Mouse (Mus musculus): ENCODE measurements at regions not wholly inside any gene's neighbourhood (a gene's known extent, or its start where the extent isn't known, plus 50 kb on each side); places are given as distances from the start of the nearest gene placed in this dataset.
"Not testable (repeated sequence)": the region's sequence is repeated elsewhere in the genome, so short reads cannot be mapped to it uniquely, and the experiment has no call there.

- WGBS, result 84% methylated on average over 4 of the region's 4 CpGs
- Histone ChIP-seq H3K9me3 (ENCODE audit: control insufficient read depth, low read length) (no peaks in the 10 kb centered on the region), H3K4me3 (ENCODE audit: low read depth, low read length) (no peak overlapping the region), H3K4me2 (ENCODE audit: low read depth, severe bottlenecking) (no peak overlapping the region), H3K27ac (replicated peaks; ENCODE audit: low read depth, low read length) (no peak overlapping the region), H3K36me3 (ENCODE audit: control insufficient read depth, insufficient read depth, low read length) (no peaks in the 10 kb centered on the region), H3K9ac (ENCODE audit: low read length) (no peak overlapping the region), H3K27me3 (ENCODE audit: control insufficient read depth, insufficient read depth, low read length) (no peaks in the 10 kb centered on the region), H3K4me1 (ENCODE audit: control insufficient read depth, insufficient read depth, low read length) (no peaks in the 10 kb centered on the region)
- ATAC-seq (ENCODE audit: insufficient number of reproducible peaks, low FRiP score, low TSS enrichment, low read depth) (no peak), DNase-seq (ENCODE audit: low spot score) (no peak)
These were observed 1299.0 kb upstream of the Tacstd2 start for GRCm38 (mm10) chr6:68834633-68835032.

- ATAC-seq (ENCODE audit: insufficient number of reproducible peaks, low FRiP score, low TSS enrichment, low read depth); H3K4me1 ChIP-seq (ENCODE audit: control insufficient read depth, insufficient read depth, low read length); H3K27ac ChIP-seq (replicated peaks; ENCODE audit: low read depth, low read length); H3K36me3 ChIP-seq (ENCODE audit: control insufficient read depth, insufficient read depth, low read length); H3K9me3 ChIP-seq (ENCODE audit: control insufficient read depth, low read length); H3K9ac ChIP-seq (ENCODE audit: low read length); H3K4me2 ChIP-seq (ENCODE audit: low read depth, severe bottlenecking); H3K27me3 ChIP-seq (ENCODE audit: control insufficient read depth, insufficient read depth, low read length); H3K4me3 ChIP-seq (ENCODE audit: low read depth, low read length); DNase-seq (ENCODE audit: low spot score): not testable (repeated sequence)
- WGBS, result 95% methylated on average over 1 of the region's 1 CpGs
These were observed 1292.9 kb upstream of the Tacstd2 start for GRCm38 (mm10) chr6:68828460-68828859.

GRCm38 (mm10) chr6:68813346-68813745 lies 1277.8 kb upstream of the Tacstd2 start:
- ATAC-seq (ENCODE audit: insufficient number of reproducible peaks, low FRiP score, low TSS enrichment, low read depth) (no peak), DNase-seq (ENCODE audit: low spot score) (no peak)
- Histone ChIP-seq H3K36me3 (ENCODE audit: control insufficient read depth, insufficient read depth, low read length) (no peaks in the 10 kb centered on the region), H3K4me3 (ENCODE audit: low read depth, low read length) (no peak overlapping the region), H3K4me1 (ENCODE audit: control insufficient read depth, insufficient read depth, low read length) (no peaks in the 10 kb centered on the region), H3K9ac (ENCODE audit: low read length) (no peak overlapping the region), H3K27ac (replicated peaks; ENCODE audit: low read depth, low read length) (no peak overlapping the region), H3K9me3 (ENCODE audit: control insufficient read depth, low read length) (no peaks in the 10 kb centered on the region), H3K4me2 (ENCODE audit: low read depth, severe bottlenecking) (no peak overlapping the region), H3K27me3 (ENCODE audit: control insufficient read depth, insufficient read depth, low read length) (no peaks in the 10 kb centered on the region)
- 90% methylated on average over 3 of the region's 3 CpGs for WGBS

- H3K9ac ChIP-seq (ENCODE audit: low read length); H3K4me3 ChIP-seq (ENCODE audit: low read depth, low read length); H3K27me3 ChIP-seq (ENCODE audit: control insufficient read depth, insufficient read depth, low read length); H3K4me1 ChIP-seq (ENCODE audit: control insufficient read depth, insufficient read depth, low read length); H3K4me2 ChIP-seq (ENCODE audit: low read depth, severe bottlenecking); H3K9me3 ChIP-seq (ENCODE audit: control insufficient read depth, low read length); H3K36me3 ChIP-seq (ENCODE audit: control insufficient read depth, insufficient read depth, low read length); ATAC-seq (ENCODE audit: insufficient number of reproducible peaks, low FRiP score, low TSS enrichment, low read depth); DNase-seq (ENCODE audit: low spot score); H3K27ac ChIP-seq (replicated peaks; ENCODE audit: low read depth, low read length): not testable (repeated sequence)
- 90% methylated on average over 16 of the region's 19 CpGs for WGBS
These were observed 1263.6 kb upstream of the Tacstd2 start for GRCm38 (mm10) chr6:68799205-68799604.

GRCm38 (mm10) chr6:68771507-68771906 lies 1235.9 kb upstream of the Tacstd2 start:
- H3K27me3 ChIP-seq (ENCODE audit: control insufficient read depth, insufficient read depth, low read length), result no peaks in the 10 kb centered on the region
- 83% methylated on average over 2 of the region's 2 CpGs for WGBS
- no peak overlapping the region for H3K4me3 ChIP-seq (ENCODE audit: low read depth, low read length)
- H3K4me1 ChIP-seq (ENCODE audit: control insufficient read depth, insufficient read depth, low read length), result no peaks in the 10 kb centered on the region
- H3K9me3 ChIP-seq (ENCODE audit: control insufficient read depth, low read length), result no peaks in the 10 kb centered on the region
- H3K9ac ChIP-seq (ENCODE audit: low read length), result no peak overlapping the region
- DNase-seq (ENCODE audit: low spot score) (no peak), ATAC-seq (ENCODE audit: insufficient number of reproducible peaks, low FRiP score, low TSS enrichment, low read depth) (no peak)
- no peak overlapping the region for H3K27ac ChIP-seq (replicated peaks; ENCODE audit: low read depth, low read length)
- H3K36me3 ChIP-seq (ENCODE audit: control insufficient read depth, insufficient read depth, low read length), result no peaks in the 10 kb centered on the region
- no peak overlapping the region for H3K4me2 ChIP-seq (ENCODE audit: low read depth, severe bottlenecking)

- Histone ChIP-seq H3K9me3 (ENCODE audit: control insufficient read depth, low read length) (no peaks in the 10 kb centered on the region), H3K27ac (replicated peaks; ENCODE audit: low read depth, low read length) (no peak overlapping the region), H3K4me2 (ENCODE audit: low read depth, severe bottlenecking) (no peak overlapping the region), H3K4me1 (ENCODE audit: control insufficient read depth, insufficient read depth, low read length) (no peaks in the 10 kb centered on the region), H3K36me3 (ENCODE audit: control insufficient read depth, insufficient read depth, low read length) (no peaks in the 10 kb centered on the region), H3K27me3 (ENCODE audit: control insufficient read depth, insufficient read depth, low read length) (no peaks in the 10 kb centered on the region), H3K9ac (ENCODE audit: low read length) (no peak overlapping the region), H3K4me3 (ENCODE audit: low read depth, low read length) (no peak overlapping the region)
- ATAC-seq (ENCODE audit: insufficient number of reproducible peaks, low FRiP score, low TSS enrichment, low read depth) (no peak), DNase-seq (ENCODE audit: low spot score) (no peak)
- WGBS, result 98% methylated on average over 1 of the region's 1 CpGs
These were observed 1214.9 kb upstream of the Tacstd2 start for GRCm38 (mm10) chr6:68750451-68750850.

- H3K4me3 ChIP-seq (ENCODE audit: low read depth, low read length), result no peak overlapping the region
- ATAC-seq (ENCODE audit: insufficient number of reproducible peaks, low FRiP score, low TSS enrichment, low read depth) (no peak), DNase-seq (ENCODE audit: low spot score) (no peak)
- H3K27ac ChIP-seq (replicated peaks; ENCODE audit: low read depth, low read length), result no peak overlapping the region
- no peaks in the 10 kb centered on the region for H3K36me3 ChIP-seq (ENCODE audit: control insufficient read depth, insufficient read depth, low read length)
- no peaks in the 10 kb centered on the region for H3K4me1 ChIP-seq (ENCODE audit: control insufficient read depth, insufficient read depth, low read length)
- H3K9me3 ChIP-seq (ENCODE audit: control insufficient read depth, low read length), result no peaks in the 10 kb centered on the region
- H3K9ac ChIP-seq (ENCODE audit: low read length), result no peak overlapping the region
- WGBS, result 91% methylated on average over 3 of the region's 3 CpGs
- no peaks in the 10 kb centered on the region for H3K27me3 ChIP-seq (ENCODE audit: control insufficient read depth, insufficient read depth, low read length)
- H3K4me2 ChIP-seq (ENCODE audit: low read depth, severe bottlenecking), result no peak overlapping the region
These were observed 1214.1 kb upstream of the Tacstd2 start for GRCm38 (mm10) chr6:68749699-68750098.

GRCm38 (mm10) chr6:68738573-68738972 lies 1203.0 kb upstream of the Tacstd2 start:
- no peaks in the 10 kb centered on the region for H3K36me3 ChIP-seq (ENCODE audit: control insufficient read depth, insufficient read depth, low read length)
- no peak overlapping the region for H3K4me3 ChIP-seq (ENCODE audit: low read depth, low read length)
- DNase-seq (ENCODE audit: low spot score), result no peak
- H3K4me1 ChIP-seq (ENCODE audit: control insufficient read depth, insufficient read depth, low read length), result no peaks in the 10 kb centered on the region
- H3K9me3 ChIP-seq (ENCODE audit: control insufficient read depth, low read length), result no peaks in the 10 kb centered on the region
- no peak overlapping the region for H3K4me2 ChIP-seq (ENCODE audit: low read depth, severe bottlenecking)
- no peak for ATAC-seq (ENCODE audit: insufficient number of reproducible peaks, low FRiP score, low TSS enrichment, low read depth)
- no peak overlapping the region for H3K9ac ChIP-seq (ENCODE audit: low read length)
- no peak overlapping the region for H3K27ac ChIP-seq (replicated peaks; ENCODE audit: low read depth, low read length)
- no peaks in the 10 kb centered on the region for H3K27me3 ChIP-seq (ENCODE audit: control insufficient read depth, insufficient read depth, low read length)

GRCm38 (mm10) chr6:68736647-68737046 lies 1201.1 kb upstream of the Tacstd2 start:
- no peak overlapping the region for H3K4me3 ChIP-seq (ENCODE audit: low read depth, low read length)
- H3K27me3 ChIP-seq (ENCODE audit: control insufficient read depth, insufficient read depth, low read length), result no peaks in the 10 kb centered on the region
- H3K4me1 ChIP-seq (ENCODE audit: control insufficient read depth, insufficient read depth, low read length), result no peaks in the 10 kb centered on the region
- DNase-seq (ENCODE audit: low spot score), result no peak
- H3K4me2 ChIP-seq (ENCODE audit: low read depth, severe bottlenecking), result no peak overlapping the region
- H3K36me3 ChIP-seq (ENCODE audit: control insufficient read depth, insufficient read depth, low read length), result no peaks in the 10 kb centered on the region
- no peak overlapping the region for H3K9ac ChIP-seq (ENCODE audit: low read length)
- no peak for ATAC-seq (ENCODE audit: insufficient number of reproducible peaks, low FRiP score, low TSS enrichment, low read depth)
- 90% methylated on average over 3 of the region's 3 CpGs for WGBS
- H3K27ac ChIP-seq (replicated peaks; ENCODE audit: low read depth, low read length), result no peak overlapping the region
- H3K9me3 ChIP-seq (ENCODE audit: control insufficient read depth, low read length), result no peaks in the 10 kb centered on the region

All from limb, embryonic 11.5 days (tissue).